Mouse (Mus musculus) kidney, postnatal 0 days (tissue): ENCODE data around the gene Vapb. TPM values are rescaled to one million over a fixed set of nuclear protein-coding genes. Genes with fewer than 3 reads are reported as not detected.
A peak's percentile ranks its signal among the peaks of the same experiment; 100 is the strongest.

Experiments used
- ATAC-seq: fragments of 200-750 bp; cut with Nextera tagmentation; replicated peaks from 2 replicates; pipeline ENCODE4 v1.8.0; 2017; ENCODE audit warnings: low read depth, moderate number of reproducible peaks, moderate TSS enrichment, moderate library complexity; ENCODE audit not compliant: low FRiP score
- DNase-seq: peaks from one replicate; pipeline ENCODE4 v3.0.0-alpha.2; 2016; ENCODE audit warnings: low spot score
- H3K27ac ChIP-seq: fragments of 300-500 bp; sonication (generic); 2 replicates; pipeline ENCODE4 v1.5.1; 2014; ENCODE audit warnings: mild to moderate bottlenecking
- H3K27me3 ChIP-seq: fragments of 300-500 bp; sonication (generic); 2 replicates; pipeline ENCODE4 v1.6.1; 2014; ENCODE audit warnings: low read length, mixed read lengths; ENCODE audit not compliant: insufficient read depth
- H3K36me3 ChIP-seq: fragments of 300-500 bp; sonication (generic); 2 replicates; pipeline ENCODE4 v1.6.1; 2014; ENCODE audit warnings: low read length, mixed read lengths; ENCODE audit not compliant: insufficient read depth
- H3K4me1 ChIP-seq: fragments of 300-500 bp; sonication (generic); replicated peaks from 2 replicates; pipeline ENCODE4 v1.6.1; 2014; ENCODE audit warnings: antibody characterized with exemption, low read length, mixed read lengths; ENCODE audit not compliant: insufficient read depth
- H3K4me2 ChIP-seq: fragments of 300-500 bp; sonication (generic); 2 replicates; pipeline ENCODE4 v1.6.1; 2014; ENCODE audit warnings: mild to moderate bottlenecking, low read length, moderate library complexity, mixed read lengths
- H3K4me3 ChIP-seq: fragments of 300-500 bp; sonication (generic); replicated peaks from 2 replicates; pipeline ENCODE4 v1.5.1; 2014; ENCODE audit warnings: low read depth, low read length
- H3K9ac ChIP-seq: fragments of 300-500 bp; sonication (generic); 2 replicates; pipeline ENCODE4 v1.6.1; 2014; ENCODE audit warnings: low read depth, low read length
- H3K9me3 ChIP-seq: fragments of 300-500 bp; sonication (generic); replicated peaks from 2 replicates; pipeline ENCODE4 v1.6.1; 2016; ENCODE audit warnings: low read length, inconsistent platforms, mixed read lengths
- CTCF ChIP-seq: IDR thresholded peaks from 2 replicates; pipeline ENCODE4 v1.5.1; 2016; ENCODE audit warnings: antibody characterized with exemption, low read depth, mild to moderate bottlenecking, moderate library complexity
- WGBS: fragments of 180-500 bp; shearing (Covaris S2); extraction: QIAGEN DNeasy Blood & Tissue Kit; methylation state at CpG from one replicate; pipeline ENCODE4 v1.1.7; 2014; 5-methylcytosine and 5-hydroxymethylcytosine counted together
- polyA plus RNA-seq: library from polyadenylated mRNA; unstranded; fragments of >200 nt; fragmentation: Nextera tagmentation; extraction: Ambion mirVana; gene quantifications from 2 replicates; pipeline ENCODE4 v1.2.1, GENCODE M21; 2015

Vapb gene
- polyA plus RNA-seq, 1 experiment from 2014 or later: 12.2 TPM

- DNase-seq (no peak), ATAC-seq (0 out of 2 replicates have a peak, but pooled peaks have one; percentile 13)
- no peaks in the 10 kb centered on the region for H3K9me3 ChIP-seq
- H3K9ac ChIP-seq: no peak overlapping the region
- H3K4me3 ChIP-seq: no peak overlapping the region
- 82% methylated on average over 7 of the region's 7 CpGs for WGBS
- H3K36me3 ChIP-seq: no peaks in the 10 kb centered on the region
- no peak overlapping the region for H3K4me2 ChIP-seq
- H3K4me1 ChIP-seq: peaks cover 4% of the 10 kb centered on the region; the same call in 1 of the 2 replicates
- TF ChIP-seq CTCF: no peak
- no peaks in the 10 kb centered on the region for H3K27me3 ChIP-seq
- H3K27ac ChIP-seq: no peak overlapping the region
These were observed 6.9 kb downstream of the Vapb start for GRCm38 (mm10) chr2:173744070-173744815.

DNA sequence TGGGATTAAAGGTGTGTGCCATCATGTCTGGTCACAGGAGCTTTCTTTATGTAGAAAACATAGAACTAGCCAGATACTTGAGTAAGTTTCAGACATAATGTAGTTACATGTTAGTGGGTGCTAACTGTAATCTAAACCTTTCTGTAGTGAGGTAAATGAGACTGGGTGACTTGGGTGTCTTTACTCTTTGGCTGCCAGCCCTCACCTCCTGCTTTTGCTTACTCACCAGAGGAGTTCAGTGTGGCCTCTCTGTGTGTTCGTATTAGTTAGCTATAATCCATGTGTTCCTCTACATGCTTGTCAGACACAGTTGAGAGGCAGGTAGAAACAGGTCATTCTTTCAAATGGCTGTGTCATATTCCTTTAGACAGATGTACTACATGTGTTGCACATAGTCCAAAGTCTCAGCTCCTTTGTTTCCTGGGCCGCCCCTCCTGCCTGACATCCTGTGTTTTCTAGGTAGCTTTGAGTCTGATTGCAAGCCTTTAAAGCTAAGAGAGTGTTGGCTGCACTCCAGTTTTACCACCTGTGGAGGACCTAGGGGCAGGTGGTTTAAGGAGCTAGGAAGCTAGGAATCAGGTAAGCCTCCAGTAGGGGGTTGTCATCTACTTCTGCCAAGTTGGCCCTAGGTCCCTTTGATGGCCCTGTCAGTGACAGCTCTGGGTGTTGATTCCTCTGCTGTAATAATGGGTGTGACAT lies 11.8 kb downstream of the Vapb start:
- ATAC-seq (peak; percentile 46; the same call in 1 of the 2 replicates), DNase-seq (no peak)
- no peak for TF ChIP-seq CTCF
- H3K9me3 ChIP-seq: no peaks in the 10 kb centered on the region
- no peak overlapping the region for H3K9ac ChIP-seq
- no peaks in the 10 kb centered on the region for H3K36me3 ChIP-seq
- H3K27me3 ChIP-seq: no peaks in the 10 kb centered on the region
- no peak overlapping the region for H3K27ac ChIP-seq
- no peak overlapping the region for H3K4me2 ChIP-seq
- no peak overlapping the region for H3K4me3 ChIP-seq
- 77% methylated on average over 2 of the region's 2 CpGs for WGBS
- no peaks in the 10 kb centered on the region for H3K4me1 ChIP-seq

GRCm38 (mm10) chr2:173755433-173756144 lies 18.3 kb downstream of the Vapb start:
- H3K27ac ChIP-seq: no peak overlapping the region
- no peak overlapping the region for H3K4me2 ChIP-seq
- H3K36me3 ChIP-seq: no peaks in the 10 kb centered on the region
- TF ChIP-seq CTCF: no peak
- no peak overlapping the region for H3K4me3 ChIP-seq
- H3K27me3 ChIP-seq: no peaks in the 10 kb centered on the region
- ATAC-seq (no peak), DNase-seq (no peak)
- 0 out of 2 replicates have a peak overlapping the region, but pooled peaks have one; percentile 18 for H3K9ac ChIP-seq
- 0 out of 2 replicates have a peak, but pooled peaks cover 16% of the 10 kb centered on the region for H3K4me1 ChIP-seq
- WGBS: 31% methylated on average over 8 of the region's 8 CpGs
- no peaks in the 10 kb centered on the region for H3K9me3 ChIP-seq

GRCm38 (mm10) chr2:173757624-173758155 lies 20.4 kb downstream of the Vapb start:
- WGBS: 62% methylated on average over 8 of the region's 8 CpGs
- H3K4me1 ChIP-seq: 0 out of 2 replicates have a peak, but pooled peaks cover 16% of the 10 kb centered on the region

GRCm38 (mm10) chr2:173760607-173761006 lies 23.3 kb downstream of the Vapb start:
- H3K27ac ChIP-seq: no peak overlapping the region

More at GRCm38 (mm10) chr2:173757624-173758155, 20.4 kb downstream of the Vapb start:
- Histone ChIP-seq H3K9ac (no peak overlapping the region), H3K36me3 (no peaks in the 10 kb centered on the region), H3K4me3 (no peak overlapping the region), H3K27me3 (no peaks in the 10 kb centered on the region), H3K9me3 (no peaks in the 10 kb centered on the region), H3K4me2 (no peak overlapping the region), H3K27ac (no peak overlapping the region)
- no peak for ATAC-seq
- 0 out of 2 replicates have a peak, but pooled peaks have one; percentile 11 for TF ChIP-seq CTCF
- no peak for DNase-seq

DNA sequence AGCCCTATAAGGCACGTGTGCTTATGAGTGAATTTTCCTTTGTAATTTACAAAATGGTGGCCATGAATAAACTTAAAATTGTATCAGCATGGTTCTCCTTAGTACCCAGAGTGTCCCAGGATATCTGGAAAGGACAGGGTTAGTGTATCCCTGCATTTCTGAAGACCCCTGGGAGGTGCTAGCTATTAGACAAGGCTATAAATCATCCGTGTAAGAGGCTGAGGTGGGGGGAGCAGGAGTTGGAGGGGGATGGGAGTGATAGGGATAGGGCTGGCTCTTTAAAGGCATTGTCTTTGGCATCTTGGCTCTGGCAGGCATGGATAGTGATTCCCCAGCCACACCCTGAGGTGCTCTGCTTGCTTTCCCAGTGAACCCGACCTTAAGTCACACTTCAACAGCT lies 27.3 kb downstream of the Vapb start:
- TF ChIP-seq CTCF: no peak

More at GRCm38 (mm10) chr2:173760607-173761006, 23.3 kb downstream of the Vapb start:
- no peak for ATAC-seq
- TF ChIP-seq CTCF: no peak
- Histone ChIP-seq H3K9ac (no peak overlapping the region), H3K36me3 (no peaks in the 10 kb centered on the region), H3K4me2 (no peak overlapping the region), H3K4me1 (0 out of 2 replicates have a peak, but pooled peaks cover 6% of the 10 kb centered on the region), H3K9me3 (no peaks in the 10 kb centered on the region), H3K27me3 (no peaks in the 10 kb centered on the region), H3K4me3 (no peak overlapping the region)
- 89% methylated on average over 6 of the region's 6 CpGs for WGBS
- no peak for DNase-seq

More for the DNA sequence above, 27.3 kb downstream of the Vapb start:
- H3K9me3 ChIP-seq: no peaks in the 10 kb centered on the region
- H3K36me3 ChIP-seq: 0 out of 2 replicates have a peak, but pooled peaks cover 4% of the 10 kb centered on the region
- no peak overlapping the region for H3K4me2 ChIP-seq
- 31% methylated on average over 3 of the region's 3 CpGs for WGBS
- no peak overlapping the region for H3K9ac ChIP-seq
- no peak for ATAC-seq
- H3K4me3 ChIP-seq: no peak overlapping the region
- H3K4me1 ChIP-seq: no peaks in the 10 kb centered on the region
- H3K27ac ChIP-seq: no peak overlapping the region
- no peak for DNase-seq
- H3K27me3 ChIP-seq: no peaks in the 10 kb centered on the region
